Mouse (Mus musculus): ENCODE results near the gene Edn2. TPM values are rescaled to one million over a fixed set of nuclear protein-coding genes. Genes with fewer than 3 reads are reported as not detected.

The Edn2 gene
- not detected for total RNA-seq (2021)
- long read RNA-seq, experiment 1, result 0 reads
- long read RNA-seq, experiment 2, result 0 reads

DNA sequence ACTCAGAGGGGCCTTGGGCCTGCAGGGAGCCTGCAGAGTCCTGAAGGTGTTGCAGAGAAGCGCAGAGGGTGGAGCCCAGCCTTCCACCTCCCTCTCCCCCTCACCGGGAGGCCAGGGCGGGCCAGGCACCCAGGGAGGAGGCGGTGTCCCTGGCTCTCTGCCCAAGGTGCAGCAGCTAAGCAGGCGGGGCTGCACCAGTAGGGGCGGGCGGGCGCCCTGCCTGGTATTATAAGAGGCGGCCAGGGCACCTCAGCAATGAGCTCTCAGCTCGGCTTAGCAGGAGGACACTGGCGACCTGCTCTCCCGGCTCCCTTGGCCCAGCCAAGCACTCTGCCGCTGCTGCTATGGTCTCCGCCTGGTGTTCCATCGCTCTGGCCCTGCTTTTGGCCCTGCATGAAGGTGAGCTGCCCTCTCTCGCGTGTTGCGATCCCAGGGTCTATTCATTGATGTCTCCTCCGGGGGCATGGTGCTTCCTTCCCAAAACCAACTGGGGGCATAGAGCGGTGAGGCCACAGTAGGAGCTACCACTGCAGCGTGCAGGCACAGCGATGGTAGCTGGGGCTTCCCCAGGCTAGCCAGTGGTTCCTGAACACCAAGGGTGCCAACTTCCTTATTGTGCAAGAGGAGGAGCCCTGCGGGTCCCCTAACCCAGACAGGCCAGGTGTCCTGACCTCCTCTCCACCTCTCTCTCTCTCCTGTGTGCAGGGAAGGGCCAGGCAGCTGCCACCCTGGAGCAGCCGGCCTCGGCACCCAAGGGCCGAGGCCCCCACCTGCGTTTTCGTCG lies at the start of gene Edn2:
Gene Edn2, plus strand, starts transcription at position 41 of the 784 bp plus-strand sequence.
- TF ChIP-seq CTCF (IDR thresholded peaks at IDR 0.05), result no peak
- no peak within 1 kb of the TSS for H3K27ac ChIP-seq
- DNase-seq, result peak; percentile 89
- intact Hi-C loops (cut with DNase I), result no loop called here
- H3K4me3 ChIP-seq, result no peak within 1 kb of the TSS; the same call in 1 of the 2 replicates

DNA sequence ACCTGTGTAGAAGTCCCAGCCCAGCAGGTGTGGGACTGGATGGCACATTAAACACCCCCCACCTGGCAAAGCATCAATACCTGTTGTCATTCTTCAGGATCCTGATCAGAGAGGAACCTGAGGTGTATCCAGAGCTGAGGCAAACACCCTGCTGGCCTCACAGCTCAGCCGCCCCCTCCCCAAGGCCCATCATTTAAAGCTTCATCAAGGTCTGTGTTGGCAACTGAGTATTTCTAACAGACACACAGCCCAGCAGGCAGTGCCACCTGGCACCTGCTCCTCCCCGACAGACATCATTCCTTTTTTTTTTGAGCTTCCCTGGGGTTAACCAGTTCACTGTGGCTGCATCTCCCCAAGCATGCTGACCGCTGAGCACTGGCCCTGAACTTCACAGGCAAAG lies 45.5 kb upstream of the Edn2 start:
- no peak for DNase-seq
- intact Hi-C loops (cut with DNase I), result no loop called here
- TF ChIP-seq CTCF (IDR thresholded peaks at IDR 0.05), result no peak

GRCm38 (mm10) chr4:120116312-120116711 lies 44.7 kb upstream of the Edn2 start:
- no peak overlapping the region for H3K27ac ChIP-seq
- intact Hi-C loops (cut with DNase I), result no loop called here
- peak; percentile 6 for DNase-seq
- TF ChIP-seq CTCF (IDR thresholded peaks at IDR 0.05), result no peak
- H3K4me3 ChIP-seq, result no peak overlapping the region

More for the DNA sequence above, 45.5 kb upstream of the Edn2 start:
- Histone ChIP-seq H3K27ac (no peak overlapping the region), H3K4me3 (no peak overlapping the region)

DNA sequence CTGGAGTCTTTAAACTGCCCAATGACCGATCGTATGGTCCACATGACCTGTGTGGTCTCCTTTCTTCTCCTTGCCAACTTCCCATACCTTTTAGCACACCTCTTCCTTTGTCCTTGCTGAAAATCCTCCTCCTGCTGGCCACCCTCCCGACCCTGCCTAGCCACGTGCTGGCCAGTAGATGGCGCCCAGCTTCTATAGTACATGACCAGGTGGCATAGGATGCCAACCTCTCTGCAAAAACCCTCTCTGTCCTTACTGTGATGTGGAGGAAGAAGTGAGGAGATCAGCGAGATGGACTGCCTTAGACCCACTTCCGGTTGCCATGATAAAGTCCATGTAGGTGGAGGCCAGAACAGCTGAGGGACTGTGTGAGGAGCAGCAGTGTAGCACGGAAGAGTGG lies 40.7 kb upstream of the Edn2 start:
- no peak overlapping the region for H3K27ac ChIP-seq
- peak; percentile 78 for DNase-seq
- intact Hi-C loops (cut with DNase I), result loop anchor here (5.0 to 10.0 kb wide), 2 partner anchors 205 to 262 kb away; no protein-coding TSS in a partner anchor
- TF ChIP-seq CTCF (IDR thresholded peaks at IDR 0.05), result peak; percentile 95; the same call in 1 of the 2 replicates
- no peak overlapping the region for H3K4me3 ChIP-seq

DNA sequence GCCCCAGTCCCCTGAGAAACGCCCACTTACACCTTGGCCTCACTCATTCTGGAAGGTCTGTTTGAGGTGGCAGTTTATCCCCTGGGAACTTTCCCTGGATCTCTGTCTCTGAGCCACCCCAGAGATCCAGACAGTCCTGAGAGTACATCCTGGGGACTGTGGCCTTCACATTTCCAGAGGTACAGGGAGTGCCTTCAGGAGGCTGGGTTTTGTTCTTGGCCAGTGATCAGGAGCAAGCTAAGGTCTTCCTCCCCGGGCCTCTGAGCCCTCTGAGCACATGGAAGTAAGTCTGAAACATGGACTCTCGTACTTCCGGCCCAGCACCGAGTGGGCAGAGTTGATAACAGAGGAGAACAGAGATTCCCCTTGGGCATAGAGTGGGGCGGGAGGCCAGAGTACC lies 36.4 kb upstream of the Edn2 start:
- peak; percentile 16 for DNase-seq
- intact Hi-C loops (cut with DNase I), result loop anchor here (5.0 to 10.0 kb wide), 2 partner anchors 200 to 258 kb away; no protein-coding TSS in a partner anchor
- TF ChIP-seq CTCF (IDR thresholded peaks at IDR 0.05), result no peak
- Histone ChIP-seq H3K4me3 (no peak overlapping the region), H3K27ac (no peak overlapping the region)

GRCm38 (mm10) chr4:120126047-120126446 lies 35.0 kb upstream of the Edn2 start:
- intact Hi-C loops (cut with DNase I), result loop anchor here (10.0 kb wide), 1 partner anchor 199 kb away; no protein-coding TSS in a partner anchor
- TF ChIP-seq CTCF (IDR thresholded peaks at IDR 0.05), result no peak
- H3K4me3 ChIP-seq, result no peak overlapping the region
- DNase-seq, result peak; percentile 83
- no peak overlapping the region; the same call in 1 of the 2 replicates for H3K27ac ChIP-seq

DNA sequence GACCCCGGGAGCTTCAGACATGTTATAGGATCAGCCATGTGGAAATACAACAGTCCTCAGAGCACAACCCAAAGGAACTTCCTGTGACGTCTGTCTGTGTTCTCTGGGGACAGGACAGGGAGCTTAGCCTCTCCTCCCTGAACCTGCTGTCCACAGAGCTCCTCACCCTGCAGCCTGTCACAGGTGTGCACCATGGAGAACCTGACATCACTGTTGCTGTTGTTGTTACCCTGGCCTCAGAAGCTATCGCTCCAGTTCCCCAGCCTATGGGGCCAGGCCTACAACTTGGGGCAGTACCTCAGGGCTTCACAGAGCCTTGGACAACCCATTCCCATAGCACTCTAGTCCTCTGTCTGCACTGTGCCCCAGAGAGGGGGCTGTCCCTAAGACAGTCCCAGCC lies 33.7 kb upstream of the Edn2 start:
- DNase-seq, result peak; percentile 17
- intact Hi-C loops (cut with DNase I), result loop anchor here (10.0 kb wide), 1 partner anchor 197 kb away; no protein-coding TSS in a partner anchor
- TF ChIP-seq CTCF (IDR thresholded peaks at IDR 0.05), result no peak

DNA sequence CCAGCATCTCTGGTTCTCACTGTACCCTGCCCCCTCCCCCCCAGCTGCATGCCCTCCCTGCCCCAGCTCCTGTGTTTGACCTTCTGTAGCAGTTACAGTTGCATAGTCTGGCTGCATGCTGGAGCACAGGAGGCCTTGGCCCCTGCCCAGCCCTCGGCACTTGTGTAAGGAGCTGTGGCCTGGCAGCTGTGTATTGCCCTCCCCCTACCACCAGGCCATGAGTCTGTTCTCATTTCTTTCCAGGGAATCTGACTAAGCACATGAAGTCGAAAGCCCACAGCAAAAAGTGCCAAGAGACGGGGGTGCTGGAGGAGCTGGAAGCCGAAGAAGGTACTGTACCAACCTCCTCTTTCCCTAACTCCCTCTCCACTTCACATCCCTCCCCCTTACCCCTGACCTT lies 33.0 kb upstream of the Edn2 start:
- Histone ChIP-seq H3K27ac (no peak overlapping the region), H3K4me3 (no peak overlapping the region)
- TF ChIP-seq CTCF (IDR thresholded peaks at IDR 0.05), result no peak
- intact Hi-C loops (cut with DNase I), result loop anchor here (10.0 kb wide), 1 partner anchor 197 kb away; no protein-coding TSS in a partner anchor
- peak; percentile 87 for DNase-seq

More for the DNA sequence above, 33.7 kb upstream of the Edn2 start:
- Histone ChIP-seq H3K27ac (no peak overlapping the region), H3K4me3 (no peak overlapping the region)

GRCm38 (mm10) chr4:120129233-120129885 lies 31.6 kb upstream of the Edn2 start:
- H3K4me3 ChIP-seq, result no peak overlapping the region
- TF ChIP-seq CTCF (IDR thresholded peaks at IDR 0.05), result peak; percentile 85
- intact Hi-C loops (cut with DNase I), result loop anchor here (10.0 kb wide), 1 partner anchor 195 kb away; no protein-coding TSS in a partner anchor
- H3K27ac ChIP-seq, result no peak overlapping the region
- peak; percentile 70 for DNase-seq

DNA sequence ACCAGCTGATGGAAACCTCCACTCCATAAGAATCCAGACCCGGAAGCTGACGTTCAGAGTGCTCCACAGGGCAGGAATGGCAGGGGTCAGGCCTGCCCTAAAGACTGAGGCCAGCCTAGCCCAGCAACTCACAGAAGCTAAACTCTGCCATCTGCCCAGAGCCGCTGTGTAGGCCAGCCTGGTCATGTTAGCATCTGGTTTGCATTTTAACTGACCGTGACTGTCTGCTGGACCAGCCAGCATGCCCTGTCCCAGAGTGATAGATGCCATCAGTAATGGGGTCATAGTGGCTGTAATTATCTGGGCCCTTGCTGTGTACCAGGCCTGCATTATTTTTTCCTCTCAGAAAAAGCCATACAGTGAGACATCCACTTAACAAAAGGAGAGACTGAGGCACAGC lies 30.1 kb upstream of the Edn2 start:
- no peak overlapping the region for H3K4me3 ChIP-seq
- TF ChIP-seq CTCF (IDR thresholded peaks at IDR 0.05), result no peak
- H3K27ac ChIP-seq, result no peak overlapping the region
- intact Hi-C loops (cut with DNase I), result loop anchor here (10.0 kb wide), 1 partner anchor 896 kb away; the partner anchor contains the start of genes AU022252 and P3h1
- DNase-seq, result peak; percentile 13

DNA sequence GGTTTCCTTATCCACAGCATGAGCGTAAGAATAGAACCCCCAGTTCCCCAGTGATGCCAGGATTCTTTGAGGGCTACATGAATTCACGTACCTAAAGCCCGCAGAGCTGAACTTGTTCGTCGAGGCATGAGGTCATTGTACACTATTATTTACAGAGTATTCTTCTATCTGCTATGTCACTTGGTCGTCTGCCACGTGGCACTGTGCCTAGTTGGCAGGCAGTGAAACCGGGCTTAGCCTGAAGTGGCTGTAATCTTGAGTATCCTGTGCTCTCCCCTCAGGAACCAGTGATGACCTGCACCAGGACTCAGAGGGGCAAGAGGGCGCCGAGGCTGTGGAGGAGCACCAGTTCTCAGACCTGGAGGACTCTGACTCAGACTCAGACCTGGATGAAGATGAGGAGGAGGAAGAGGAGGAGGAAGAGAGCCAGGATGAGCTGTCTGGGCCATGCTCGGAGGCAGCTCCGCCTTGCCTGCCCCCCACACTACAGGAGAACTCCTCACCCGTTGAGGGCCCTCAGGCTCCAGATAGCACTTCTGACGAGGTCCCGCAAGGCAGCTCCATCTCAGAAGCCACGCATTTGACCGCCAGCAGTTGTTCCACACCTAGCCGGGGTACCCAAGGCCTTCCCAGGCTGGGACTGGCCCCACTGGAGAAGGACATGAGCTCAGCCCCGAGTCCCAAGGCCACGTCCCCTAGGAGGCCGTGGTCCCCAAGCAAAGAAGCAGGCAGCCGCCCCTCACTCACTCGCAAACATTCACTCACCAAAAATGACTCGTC lies 29.4 kb upstream of the Edn2 start:
- DNase-seq, result peak; percentile 68
- H3K27ac ChIP-seq, result no peak overlapping the region
- no peak overlapping the region for H3K4me3 ChIP-seq

DNA sequence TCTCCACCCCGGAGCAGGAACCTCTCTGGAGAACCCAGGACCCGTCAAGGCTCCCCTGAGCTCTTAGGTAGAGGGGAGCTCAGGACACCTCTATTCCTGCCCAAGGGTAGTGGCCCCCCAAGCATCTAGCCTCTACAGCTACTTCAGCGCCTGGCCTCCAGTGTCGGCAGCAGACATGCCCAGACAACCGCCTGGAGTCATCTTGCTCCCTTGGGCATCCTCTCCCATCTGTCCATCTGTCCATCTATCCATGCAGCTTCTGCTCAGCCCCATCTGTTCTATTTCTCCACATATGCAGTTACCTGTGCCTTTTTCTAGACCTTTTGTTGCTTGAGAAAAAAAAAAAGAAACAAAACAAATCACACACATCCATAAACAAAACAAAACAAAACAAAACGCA lies 26.8 kb upstream of the Edn2 start:
- DNase-seq, result no peak
- intact Hi-C loops (cut with DNase I), result loop anchor here (10.0 kb wide), 1 partner anchor 899 kb away; the partner anchor contains the start of genes AU022252 and P3h1
- no peak overlapping the region for H3K27ac ChIP-seq
- TF ChIP-seq CTCF (IDR thresholded peaks at IDR 0.05), result no peak
- H3K4me3 ChIP-seq, result no peak overlapping the region

More for the DNA sequence above, 29.4 kb upstream of the Edn2 start:
- TF ChIP-seq CTCF (IDR thresholded peaks at IDR 0.05), result no peak
- intact Hi-C loops (cut with DNase I), result loop anchor here (10.0 kb wide), 1 partner anchor 897 kb away; the partner anchor contains the start of genes AU022252 and P3h1

Data from gastrocnemius, adult 2 months (tissue).